Mouse (Mus musculus) Patski (cell line): Measurements from ENCODE around the gene Fxyd2. TPM values are rescaled to one million over a fixed set of nuclear protein-coding genes. Genes with fewer than 3 reads are reported as not detected.

Source experiments
- ATAC-seq: fragments of 100-300 bp; one replicate; pipeline ENCODE4 v1.8.0; 2021
- CTCF ChIA-PET: fragments of 350-600 bp; sonication (Branson Sonifier 250); formaldehyde crosslinking; loops from one replicate; lab custom pipeline; 2022; ENCODE audit warnings: inconsistent platforms; lab: Charles Lee
- POLR2A ChIA-PET: fragments of 350-600 bp; sonication (Branson Sonifier 250); formaldehyde crosslinking; loops from one replicate; lab custom pipeline; 2022; ENCODE audit warnings: antibody characterized with exemption, inconsistent platforms; lab: Charles Lee
- DNase-seq: peaks from one replicate; pipeline ENCODE4 v3.0.0-alpha.2; 2011; ENCODE audit warnings: low read depth, low spot score
- H3K27me3 ChIP-seq: fragments of 371-371 bp; one replicate; pipeline ENCODE4 v1.5.1; 2021
- CTCF ChIP-seq: fragments of 100-300 bp; IDR thresholded peaks from one replicate; pipeline ENCODE4 v1.5.1; 2021
- in situ Hi-C: fragments of 300-500 bp; cut with MboI; formaldehyde crosslinking; loops from 3 replicates; pipeline ENCODE4 v1.11.1; 2018; ENCODE audit warnings: low pct_unique_long_range_greater_than_20kb, mixed read lengths
- polyA plus RNA-seq: library from polyadenylated mRNA; unstranded; gene quantifications from one replicate; pipeline ENCODE4 v1.2.3, GENCODE M21; 2021

Fxyd2 gene
- 121 TPM for polyA plus RNA-seq

DNA sequence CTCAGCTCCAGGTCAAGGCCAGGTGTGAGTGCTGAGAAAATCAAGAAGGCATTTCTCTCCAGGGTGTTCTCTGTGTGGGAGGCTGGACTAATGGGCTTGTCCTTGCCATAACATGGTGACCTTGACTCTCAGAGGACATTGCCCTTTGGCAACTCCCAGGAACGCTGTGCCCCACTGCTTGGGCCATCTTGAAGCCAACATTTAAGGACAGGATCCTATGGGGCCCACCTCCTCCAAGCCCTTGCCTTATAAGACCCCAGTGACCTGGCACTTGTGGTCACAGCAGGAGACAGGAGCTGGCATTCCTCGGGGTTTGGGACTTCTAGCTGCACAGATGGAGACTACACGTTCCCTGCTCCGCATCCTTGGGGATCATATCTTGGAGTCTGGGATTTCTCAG is at the start of gene Fxyd2:
Gene Fxyd2 (plus strand): TSS at position 236 of the 400 bp plus-strand sequence.
- H3K27me3 ChIP-seq: peaks cover 36% of the 10 kb centered on the region
- ATAC-seq (no peak), DNase-seq (no peak)
- in situ Hi-C loops: no loop called here
- ChIA-PET POLR2A (no interaction called here), CTCF (no interaction called here)
- no peak for TF ChIP-seq CTCF

DNA sequence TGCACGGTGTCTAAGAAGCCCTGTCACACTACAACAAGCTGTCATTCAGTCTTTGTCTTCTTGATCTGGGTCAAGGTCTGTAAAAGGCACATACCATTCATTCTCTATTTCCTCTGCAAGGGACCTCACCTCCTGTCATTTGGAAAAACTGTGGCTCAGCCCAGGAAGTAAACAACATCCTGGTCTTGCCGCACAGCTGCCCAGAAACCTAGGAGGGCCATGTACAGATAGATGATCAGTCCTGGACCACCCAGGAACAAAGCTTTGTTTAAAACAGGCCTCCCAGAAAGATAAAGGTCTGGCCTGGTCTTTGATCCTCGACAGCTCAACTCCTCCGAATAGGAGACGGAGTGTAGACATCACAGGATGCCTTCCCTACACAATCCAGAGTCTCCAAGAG is 49.6 kb upstream of the Fxyd2 start:
- ATAC-seq: no peak
- ChIA-PET POLR2A (no interaction called here), CTCF (no interaction called here)

DNA sequence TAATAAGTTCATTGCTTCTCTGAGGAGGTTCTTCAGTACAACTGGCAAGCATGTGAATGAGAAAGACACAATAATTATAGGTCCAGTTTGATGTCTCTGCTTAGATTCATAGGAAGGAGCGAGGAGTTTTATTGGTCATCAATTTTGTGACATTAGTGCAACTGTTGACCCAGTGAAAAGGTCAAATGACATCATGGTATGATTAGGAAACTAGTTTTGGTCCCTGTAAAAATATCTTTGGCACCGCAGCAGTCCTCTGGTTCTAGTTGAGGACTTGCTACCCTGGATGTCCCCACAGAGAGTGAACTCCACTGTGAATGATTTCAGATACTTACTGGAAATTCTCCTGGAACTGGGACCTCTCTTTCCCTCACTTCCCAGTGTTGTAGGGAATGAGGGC is 44.3 kb upstream of the Fxyd2 start:
- in situ Hi-C loops: no loop called here
- no peak for ATAC-seq
- CTCF ChIA-PET: no interaction called here
- POLR2A ChIA-PET: no interaction called here
- H3K27me3 ChIP-seq: peaks cover 33% of the 10 kb centered on the region
- no peak for TF ChIP-seq CTCF
- DNase-seq: no peak

More for the DNA sequence above, 49.6 kb upstream of the Fxyd2 start:
- no peak for DNase-seq
- in situ Hi-C loops: no loop called here
- TF ChIP-seq CTCF: no peak
- H3K27me3 ChIP-seq: peaks cover 43% of the 10 kb centered on the region

DNA sequence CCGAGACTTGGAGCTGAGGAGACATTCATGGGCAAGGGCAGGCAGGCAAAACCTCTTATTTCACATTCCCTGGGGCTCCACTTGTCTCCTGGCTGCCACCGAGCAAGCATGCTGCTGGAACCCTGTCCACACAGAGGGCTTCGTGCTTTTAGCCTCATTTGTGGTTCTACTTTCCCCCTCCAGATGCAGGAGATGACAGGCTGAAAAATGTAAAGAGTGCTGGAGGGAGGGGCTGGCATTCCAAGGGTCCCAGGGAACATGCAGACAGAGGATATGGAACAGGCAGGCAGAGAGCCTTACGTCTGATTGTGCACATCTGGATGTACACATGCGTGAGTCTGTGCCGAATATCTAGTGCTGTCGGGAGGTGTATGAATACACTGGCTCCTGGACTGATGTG is 41.1 kb upstream of the Fxyd2 start:
- ChIA-PET POLR2A (no interaction called here), CTCF (no interaction called here)
- DNase-seq (no peak), ATAC-seq (no peak)
- peaks cover 26% of the 10 kb centered on the region for H3K27me3 ChIP-seq
- no peak for TF ChIP-seq CTCF
- in situ Hi-C loops: no loop called here

GRCm38 (mm10) chr9:45362051-45362461 is 37.4 kb upstream of the Fxyd2 start:
- in situ Hi-C loops: no loop called here
- ATAC-seq: no peak
- CTCF ChIA-PET: no interaction called here

DNA sequence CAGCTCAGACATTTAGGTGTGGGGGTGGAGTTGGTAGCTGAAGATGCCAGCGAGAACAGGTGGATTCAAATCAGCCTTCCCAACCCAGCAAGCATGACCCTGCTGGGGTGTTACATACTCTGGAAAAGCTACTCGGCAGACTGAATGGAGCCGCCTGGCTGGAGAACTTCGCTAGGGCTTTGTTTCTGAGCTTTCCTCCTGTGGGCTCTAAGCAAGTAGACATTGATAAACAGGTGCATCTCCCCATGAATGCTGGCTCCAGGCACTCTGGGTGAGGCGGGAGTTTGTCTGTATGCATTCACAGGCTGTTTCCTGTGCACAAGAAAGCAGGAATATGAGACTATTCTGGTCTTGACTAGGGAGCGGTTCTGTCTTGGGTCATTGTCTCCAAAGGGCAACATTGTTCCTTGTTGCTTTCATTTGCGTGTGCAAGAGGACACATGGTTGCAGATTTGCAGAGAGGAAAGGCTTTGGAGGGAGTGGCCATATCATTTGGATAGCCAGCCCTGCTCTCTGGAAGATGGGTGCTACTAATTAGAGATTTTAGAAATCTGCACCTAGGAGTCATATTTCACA is 35.7 kb upstream of the Fxyd2 start:
- no peak for TF ChIP-seq CTCF
- DNase-seq: no peak
- ChIA-PET POLR2A (no interaction called here), CTCF (no interaction called here)
- no peak for ATAC-seq
- peaks cover 23% of the 10 kb centered on the region for H3K27me3 ChIP-seq
- in situ Hi-C loops: no loop called here

More at GRCm38 (mm10) chr9:45362051-45362461, 37.4 kb upstream of the Fxyd2 start:
- no peak for TF ChIP-seq CTCF
- POLR2A ChIA-PET: no interaction called here
- DNase-seq: no peak
- peaks cover 16% of the 10 kb centered on the region for H3K27me3 ChIP-seq

- no peak for ATAC-seq
- peaks cover 36% of the 10 kb centered on the region for H3K27me3 ChIP-seq
- in situ Hi-C loops: no loop called here
- TF ChIP-seq CTCF: no peak
- DNase-seq: no peak
- ChIA-PET CTCF (no interaction called here), POLR2A (no interaction called here)
Measured at GRCm38 (mm10) chr9:45367716-45368115, 31.8 kb upstream of the Fxyd2 start.

DNA sequence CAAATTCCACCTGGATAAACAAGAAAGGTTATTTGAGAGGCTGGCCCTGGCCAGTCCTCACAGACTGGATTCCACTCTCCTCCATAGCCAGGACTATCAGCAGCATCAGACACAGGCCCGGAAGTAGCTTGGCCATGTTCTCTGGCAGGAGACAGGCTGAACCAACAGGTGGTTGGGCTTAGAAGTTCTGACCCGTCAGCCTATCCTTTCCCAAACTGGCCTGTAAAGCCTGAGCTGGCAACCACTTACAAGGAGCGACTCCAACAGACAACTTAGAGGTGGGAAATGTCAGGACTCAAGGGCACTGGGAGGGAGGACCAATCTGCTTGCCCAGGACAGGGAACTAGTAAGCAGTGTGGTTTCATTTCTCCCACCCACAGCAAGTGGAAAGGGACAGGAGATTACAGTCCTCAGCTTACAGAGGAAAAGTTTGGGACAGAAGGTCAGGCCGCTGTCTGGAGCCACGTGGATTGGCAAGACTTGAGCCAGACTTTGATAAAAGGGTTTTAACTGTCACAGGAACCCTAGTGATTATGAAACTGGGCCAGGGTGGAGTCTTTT is 31.0 kb upstream of the Fxyd2 start:
- ATAC-seq: no peak
- POLR2A ChIA-PET: no interaction called here

GRCm38 (mm10) chr9:45370117-45370561 is 29.3 kb upstream of the Fxyd2 start, which contains the start of gene Fxyd6:
TSS of gene Fxyd6 (plus strand) at chr9:45370185.
- POLR2A ChIA-PET: no interaction called here
- CTCF ChIA-PET: no interaction called here
- in situ Hi-C loops: no loop called here
- ATAC-seq (no peak), DNase-seq (no peak)
- no peak for TF ChIP-seq CTCF
- H3K27me3 ChIP-seq: peaks cover 28% of the 10 kb centered on the region

More for the DNA sequence above, 31.0 kb upstream of the Fxyd2 start:
- H3K27me3 ChIP-seq: peaks cover 33% of the 10 kb centered on the region
- TF ChIP-seq CTCF: no peak
- CTCF ChIA-PET: no interaction called here
- in situ Hi-C loops: no loop called here
- no peak for DNase-seq

DNA sequence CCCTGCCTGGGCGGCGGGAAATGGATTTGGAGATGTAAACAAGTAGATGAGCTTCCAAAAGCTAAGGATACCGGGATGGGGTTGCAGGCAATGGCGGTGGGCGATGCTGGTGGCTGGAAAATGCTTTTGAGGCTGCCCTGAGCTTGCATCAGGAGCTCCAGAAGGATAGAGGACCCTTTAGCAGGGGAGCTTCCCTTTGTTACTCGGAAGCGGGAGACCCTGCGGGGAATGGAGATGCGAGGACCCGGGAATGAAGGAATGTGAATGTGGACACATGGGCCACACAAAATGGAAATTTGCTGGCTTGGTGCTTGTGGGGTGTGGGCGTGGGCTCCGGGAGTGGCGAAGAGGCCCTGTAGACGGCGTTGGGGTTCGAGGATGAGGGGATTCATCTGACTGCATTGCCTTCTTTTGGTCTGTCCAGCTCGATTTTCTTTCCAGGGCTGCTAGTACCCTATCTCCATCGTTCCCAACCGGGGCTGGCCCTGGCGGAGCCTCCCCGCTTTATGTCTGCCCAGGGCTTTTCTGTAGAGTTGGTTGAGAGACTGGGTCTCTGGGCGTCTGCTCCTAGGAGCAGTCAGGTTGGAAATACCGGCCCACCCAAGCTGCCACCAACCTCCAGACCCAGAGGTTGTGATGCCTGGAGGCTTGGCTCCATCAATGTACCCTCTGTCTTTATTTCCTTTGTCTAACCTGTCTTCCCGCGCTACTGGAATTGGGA is 28.7 kb upstream of the Fxyd2 start:
- DNase-seq (no peak), ATAC-seq (no peak)
- POLR2A ChIA-PET: no interaction called here
- CTCF ChIA-PET: no interaction called here
- TF ChIP-seq CTCF: no peak
- peaks cover 28% of the 10 kb centered on the region for H3K27me3 ChIP-seq
- in situ Hi-C loops: no loop called here

- no peak for ATAC-seq
- in situ Hi-C loops: no loop called here
- POLR2A ChIA-PET: no interaction called here
- peaks cover 28% of the 10 kb centered on the region for H3K27me3 ChIP-seq
- no peak for DNase-seq
- CTCF ChIA-PET: no interaction called here
- TF ChIP-seq CTCF: no peak
Measured at GRCm38 (mm10) chr9:45371337-45371707, 28.1 kb upstream of the Fxyd2 start.
